1 mouse cellular context compared by ENCODE assay signal in the genomic region with DNA sequence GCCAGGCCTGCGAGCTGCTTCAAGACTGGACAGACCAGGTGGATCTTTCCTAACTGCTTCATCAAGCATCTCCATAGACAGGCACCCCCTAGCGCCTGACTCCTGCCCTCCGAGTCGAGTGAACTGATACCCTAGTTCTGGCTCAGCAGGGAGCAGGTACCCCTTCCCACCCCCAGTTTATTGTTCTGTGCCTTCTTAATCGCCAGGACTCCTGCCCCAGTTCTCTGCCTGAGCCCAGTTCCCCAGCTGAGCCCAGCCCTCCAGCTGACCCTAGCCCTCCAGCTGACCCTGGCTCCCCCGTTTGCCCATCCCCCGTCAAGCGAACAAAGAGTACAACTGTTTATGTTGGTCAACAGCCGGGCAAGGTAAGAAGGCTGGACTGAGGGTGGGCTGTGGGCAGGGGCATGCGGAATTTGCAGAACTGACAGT.
TF ChIP-seq lines count a peak whose summit lies in the region.

No protein-coding gene starts in this region.

TF ChIP-seq in MEL, 35 proteins besides CTCF, POLR2A, EP300 and RAD21 (continued from another document):
- TF ChIP-seq TAL1 (IDR thresholded peaks at IDR 0.05; ENCODE audit: low read length) = no peak
- no peak for TF ChIP-seq ELF1 (IDR thresholded peaks at IDR 0.05; ENCODE audit: low read depth, low read length)
- no peak for TF ChIP-seq ZKSCAN1 (IDR thresholded peaks at IDR 0.05; ENCODE audit: low read depth, low read length)
- no peak for TF ChIP-seq ZMIZ1 (IDR thresholded peaks at IDR 0.05; ENCODE audit: low read depth, low read length)
- TF ChIP-seq MEF2A (IDR thresholded peaks at IDR 0.05; ENCODE audit: extremely low read depth, insufficient replicate concordance, low read depth, low read length, poor library complexity, severe bottlenecking) = no peak
- TF ChIP-seq HCFC1 (IDR thresholded peaks at IDR 0.05; ENCODE audit: low read depth, low read length) = no peak
- no peak for TF ChIP-seq RCOR1 (IDR thresholded peaks at IDR 0.05; ENCODE audit: low read depth, low read length)
- no peak for TF ChIP-seq NELFE (IDR thresholded peaks at IDR 0.05; ENCODE audit: low read depth, low read length)
- TF ChIP-seq USF1 (IDR thresholded peaks at IDR 0.05; ENCODE audit: low read depth, low read length) = no peak
- no peak for TF ChIP-seq NRF1 (IDR thresholded peaks at IDR 0.05; ENCODE audit: insufficient read depth, low read depth, low read length, poor library complexity, severe bottlenecking)
